Mouse (Mus musculus) heart, embryonic 15.5 days (tissue): ENCODE results near the gene Gdpd4. TPM values are rescaled to one million over a fixed set of nuclear protein-coding genes. Genes with fewer than 3 reads are reported as not detected.
A peak's percentile ranks its signal among the peaks of the same experiment; 100 is the strongest.

ENCODE experiments used
- ATAC-seq: fragments of 200-750 bp; cut with Nextera tagmentation; replicated peaks from 2 replicates; pipeline ENCODE4 v1.8.0; 2017; ENCODE audit warnings: low read depth, moderate TSS enrichment; ENCODE audit not compliant: insufficient number of reproducible peaks, insufficient read depth, low FRiP score
- H3K27ac ChIP-seq: fragments of 300-500 bp; sonication (generic); 2 replicates; pipeline ENCODE4 v1.5.1; 2015; ENCODE audit warnings: mild to moderate bottlenecking, inconsistent platforms
- H3K27me3 ChIP-seq: fragments of 300-500 bp; sonication (generic); 2 replicates; pipeline ENCODE4 v1.6.1; 2015; ENCODE audit warnings: inconsistent platforms
- H3K36me3 ChIP-seq: fragments of 300-500 bp; sonication (generic); 2 replicates; pipeline ENCODE4 v1.6.1; 2015; ENCODE audit warnings: mild to moderate bottlenecking, inconsistent platforms
- H3K4me1 ChIP-seq: fragments of 300-500 bp; sonication (generic); replicated peaks from 2 replicates; pipeline ENCODE4 v1.6.1; 2015; ENCODE audit warnings: inconsistent platforms
- H3K4me2 ChIP-seq: fragments of 300-500 bp; sonication (generic); 2 replicates; pipeline ENCODE4 v1.6.1; 2015; ENCODE audit warnings: inconsistent platforms, mild to moderate bottlenecking, moderate library complexity
- H3K4me3 ChIP-seq: fragments of 300-500 bp; sonication (generic); 2 replicates; pipeline ENCODE4 v1.5.1; 2015; ENCODE audit warnings: mild to moderate bottlenecking, inconsistent platforms
- H3K9ac ChIP-seq: fragments of 300-500 bp; sonication (generic); 2 replicates; pipeline ENCODE4 v1.6.1; 2015; ENCODE audit warnings: mild to moderate bottlenecking, inconsistent platforms
- H3K9me3 ChIP-seq: fragments of 300-500 bp; sonication (generic); replicated peaks from 2 replicates; pipeline ENCODE4 v1.6.1; 2016; ENCODE audit warnings: inconsistent platforms
- WGBS: fragments of 180-500 bp; shearing (Covaris S2); methylation state at CpG from one replicate; pipeline ENCODE4 v1.1.7; 2015; ENCODE audit warnings: mixed read lengths; 5-methylcytosine and 5-hydroxymethylcytosine counted together
- polyA plus RNA-seq: library from polyadenylated mRNA; unstranded; fragments of >200 nt; fragmentation: Nextera tagmentation; extraction: Ambion mirVana; gene quantifications from 2 replicates; pipeline ENCODE4 v1.2.1, GENCODE M21; 2015

The Gdpd4 gene
- polyA plus RNA-seq = not detected in 2 replicates

GRCm38 (mm10) chr7:97919742-97920141 lies at the start of gene Gdpd4:
Gene Gdpd4 (plus strand): TSS chr7:97919955.
- Histone ChIP-seq H3K9ac (no peak within 1 kb of the TSS), H3K4me1 (no peaks in the 10 kb centered on the region), H3K27ac (no peak within 1 kb of the TSS), H3K4me3 (no peak within 1 kb of the TSS), H3K36me3 (no peaks in the 10 kb centered on the region), H3K4me2 (no peak within 1 kb of the TSS), H3K9me3 (no peaks in the 10 kb centered on the region), H3K27me3 (no peaks in the 10 kb centered on the region)
- 75% methylated on average over 12 of the region's 12 CpGs for WGBS
- no peak for ATAC-seq

GRCm38 (mm10) chr7:97872396-97872795 lies 47.4 kb upstream of the Gdpd4 start:
- ATAC-seq = no peak
- 90% methylated on average over 4 of the region's 4 CpGs for WGBS
- no peaks in the 10 kb centered on the region for H3K9me3 ChIP-seq

GRCm38 (mm10) chr7:97873317-97873716 lies 46.4 kb upstream of the Gdpd4 start:
- no peaks in the 10 kb centered on the region for H3K9me3 ChIP-seq
- no peak for ATAC-seq
- no peaks in the 10 kb centered on the region for H3K27me3 ChIP-seq
- no peak overlapping the region for H3K27ac ChIP-seq
- H3K4me2 ChIP-seq = no peak overlapping the region
- no peak overlapping the region for H3K9ac ChIP-seq
- no peaks in the 10 kb centered on the region for H3K36me3 ChIP-seq
- H3K4me1 ChIP-seq = no peaks in the 10 kb centered on the region
- no peak overlapping the region for H3K4me3 ChIP-seq

More at GRCm38 (mm10) chr7:97872396-97872795, 47.4 kb upstream of the Gdpd4 start:
- no peaks in the 10 kb centered on the region for H3K4me1 ChIP-seq
- no peaks in the 10 kb centered on the region for H3K27me3 ChIP-seq
- no peak overlapping the region for H3K9ac ChIP-seq
- no peak overlapping the region for H3K27ac ChIP-seq
- no peak overlapping the region for H3K4me3 ChIP-seq
- H3K36me3 ChIP-seq = no peaks in the 10 kb centered on the region
- H3K4me2 ChIP-seq = no peak overlapping the region

- no peak for ATAC-seq
- 81% methylated on average over 7 of the region's 7 CpGs for WGBS
- H3K27me3 ChIP-seq = no peaks in the 10 kb centered on the region
These were observed 41.8 kb upstream of the Gdpd4 start for GRCm38 (mm10) chr7:97877846-97878538.

GRCm38 (mm10) chr7:97911646-97912045 lies 8.1 kb upstream of the Gdpd4 start:
- WGBS = 29% methylated on average over 3 of the region's 3 CpGs
- no peaks in the 10 kb centered on the region for H3K27me3 ChIP-seq
- no peaks in the 10 kb centered on the region for H3K9me3 ChIP-seq
- no peak overlapping the region for H3K9ac ChIP-seq
- peak overlapping the region; percentile 65 for H3K27ac ChIP-seq
- H3K36me3 ChIP-seq = no peaks in the 10 kb centered on the region
- no peak overlapping the region for H3K4me3 ChIP-seq
- peaks cover 9% of the 10 kb centered on the region; the same call in 1 of the 2 replicates for H3K4me1 ChIP-seq
- no peak for ATAC-seq
- no peak overlapping the region for H3K4me2 ChIP-seq

More at GRCm38 (mm10) chr7:97877846-97878538, 41.8 kb upstream of the Gdpd4 start:
- Histone ChIP-seq H3K27ac (no peak overlapping the region), H3K4me1 (no peaks in the 10 kb centered on the region), H3K9me3 (no peaks in the 10 kb centered on the region), H3K4me3 (no peak overlapping the region), H3K9ac (no peak overlapping the region), H3K36me3 (no peaks in the 10 kb centered on the region), H3K4me2 (no peak overlapping the region)

GRCm38 (mm10) chr7:97914833-97915516 lies 4.8 kb upstream of the Gdpd4 start:
- no peak overlapping the region for H3K4me3 ChIP-seq
- no peak overlapping the region for H3K9ac ChIP-seq
- H3K9me3 ChIP-seq = no peaks in the 10 kb centered on the region
- H3K27ac ChIP-seq = no peak overlapping the region
- H3K4me2 ChIP-seq = no peak overlapping the region
- ATAC-seq = no peak
- H3K4me1 ChIP-seq = peaks cover 9% of the 10 kb centered on the region; the same call in 1 of the 2 replicates
- 73% methylated on average over 2 of the region's 2 CpGs for WGBS
- no peaks in the 10 kb centered on the region for H3K27me3 ChIP-seq
- H3K36me3 ChIP-seq = no peaks in the 10 kb centered on the region

- Histone ChIP-seq H3K36me3 (no peaks in the 10 kb centered on the region), H3K27ac (no peak overlapping the region), H3K4me2 (no peak overlapping the region), H3K27me3 (no peaks in the 10 kb centered on the region), H3K4me3 (no peak overlapping the region), H3K9ac (no peak overlapping the region), H3K9me3 (no peaks in the 10 kb centered on the region), H3K4me1 (no peaks in the 10 kb centered on the region)
- no peak for ATAC-seq
- 41% methylated on average over 1 of the region's 1 CpGs for WGBS
These were observed 6.1 kb downstream of the Gdpd4 start for GRCm38 (mm10) chr7:97925819-97926218.

GRCm38 (mm10) chr7:97926978-97927377 lies 7.2 kb downstream of the Gdpd4 start:
- Histone ChIP-seq H3K9me3 (no peaks in the 10 kb centered on the region), H3K9ac (no peak overlapping the region), H3K4me3 (no peak overlapping the region), H3K27me3 (no peaks in the 10 kb centered on the region), H3K4me1 (no peaks in the 10 kb centered on the region), H3K36me3 (no peaks in the 10 kb centered on the region), H3K4me2 (no peak overlapping the region), H3K27ac (no peak overlapping the region)
- 81% methylated on average over 5 of the region's 5 CpGs for WGBS
- ATAC-seq = no peak

- Histone ChIP-seq H3K4me3 (no peak overlapping the region), H3K4me2 (no peak overlapping the region), H3K9me3 (no peaks in the 10 kb centered on the region), H3K4me1 (no peaks in the 10 kb centered on the region), H3K27me3 (no peaks in the 10 kb centered on the region), H3K27ac (no peak overlapping the region), H3K9ac (no peak overlapping the region), H3K36me3 (no peaks in the 10 kb centered on the region)
- 79% methylated on average over 1 of the region's 1 CpGs for WGBS
- no peak for ATAC-seq
These were observed 24.7 kb downstream of the Gdpd4 start for GRCm38 (mm10) chr7:97944485-97944884.

- Histone ChIP-seq H3K27ac (no peak overlapping the region), H3K9me3 (no peaks in the 10 kb centered on the region), H3K36me3 (no peaks in the 10 kb centered on the region), H3K27me3 (no peaks in the 10 kb centered on the region), H3K4me1 (no peaks in the 10 kb centered on the region), H3K9ac (no peak overlapping the region), H3K4me2 (no peak overlapping the region), H3K4me3 (no peak overlapping the region)
- no peak for ATAC-seq
- 42% methylated on average over 4 of the region's 4 CpGs for WGBS
These were observed 52.7 kb downstream of the Gdpd4 start for GRCm38 (mm10) chr7:97972486-97972885.

GRCm38 (mm10) chr7:97977463-97977862 lies 57.7 kb downstream of the Gdpd4 start:
- Histone ChIP-seq H3K27ac (no peak overlapping the region), H3K27me3 (no peaks in the 10 kb centered on the region), H3K4me1 (no peaks in the 10 kb centered on the region), H3K4me2 (no peak overlapping the region), H3K9me3 (no peaks in the 10 kb centered on the region), H3K9ac (no peak overlapping the region), H3K4me3 (no peak overlapping the region), H3K36me3 (no peaks in the 10 kb centered on the region)
- ATAC-seq = no peak
- WGBS = 14% methylated on average over 1 of the region's 1 CpGs
